Mouse (Mus musculus): ENCODE results near the gene Vwc2l. TPM values are rescaled to one million over a fixed set of nuclear protein-coding genes. Genes with fewer than 3 reads are reported as not detected.

The Vwc2l gene
- polyA plus RNA-seq (2015; fragmentation: Nextera tagmentation; extraction: Ambion mirVana), result 0.06 and 0.07 TPM in 2 replicates

- DNase-seq (ENCODE audit: low spot score) (peak; percentile 76), ATAC-seq (ENCODE audit: low FRiP score, low TSS enrichment) (no peak)
- Histone ChIP-seq H3K4me2 (replicated peaks; ENCODE audit: low read depth) (no peak within 1 kb of the TSS), H3K4me1 (replicated peaks; ENCODE audit: control insufficient read depth, insufficient read depth) (no peaks in the 10 kb centered on the region), H3K36me3 (ENCODE audit: control insufficient read depth, insufficient read depth, low read length) (no peaks in the 10 kb centered on the region), H3K4me3 (ENCODE audit: low read depth, low read length) (no peak within 1 kb of the TSS), H3K9ac (ENCODE audit: low read length) (no peak within 1 kb of the TSS), H3K27ac (replicated peaks) (no peak within 1 kb of the TSS), H3K9me3 (ENCODE audit: control insufficient read depth, low read length) (no peaks in the 10 kb centered on the region), H3K27me3 (ENCODE audit: control insufficient read depth, insufficient read depth, low read length) (no peaks in the 10 kb centered on the region)
- TF ChIP-seq CTCF (IDR thresholded peaks at IDR 0.05; ENCODE audit: low read depth) (no peak; the same call in 1 of the 2 replicates), EP300 (optimal IDR thresholded peaks at IDR 0.05) (no peak)
- WGBS, result 8% methylated on average over 13 of the region's 13 CpGs
These were observed at the start of gene Vwc2l for GRCm38 (mm10) chr1:70725655-70726066. Vwc2l (plus strand) TSS chr1:70725715.

GRCm38 (mm10) chr1:70692529-70692928, 33.0 kb upstream of the Vwc2l start:
- Histone ChIP-seq H3K4me1 (replicated peaks; ENCODE audit: control insufficient read depth, insufficient read depth) (no peaks in the 10 kb centered on the region), H3K27me3 (ENCODE audit: control insufficient read depth, insufficient read depth, low read length) (no peaks in the 10 kb centered on the region), H3K4me2 (replicated peaks; ENCODE audit: low read depth) (no peak overlapping the region), H3K9ac (ENCODE audit: low read length) (no peak overlapping the region), H3K4me3 (ENCODE audit: low read depth, low read length) (no peak overlapping the region), H3K9me3 (ENCODE audit: control insufficient read depth, low read length) (no peaks in the 10 kb centered on the region), H3K36me3 (ENCODE audit: control insufficient read depth, insufficient read depth, low read length) (no peaks in the 10 kb centered on the region), H3K27ac (replicated peaks) (no peak overlapping the region)
- no peak for TF ChIP-seq EP300 (optimal IDR thresholded peaks at IDR 0.05)
- no peak for DNase-seq (ENCODE audit: low spot score)
- WGBS, result 82% methylated on average over 2 of the region's 2 CpGs
- ATAC-seq (ENCODE audit: low FRiP score, low TSS enrichment), result no peak

GRCm38 (mm10) chr1:70700270-70700669, 25.2 kb upstream of the Vwc2l start:
- no peak for TF ChIP-seq CTCF (IDR thresholded peaks at IDR 0.05; ENCODE audit: low read depth)
- no peak for TF ChIP-seq EP300 (optimal IDR thresholded peaks at IDR 0.05)
- DNase-seq (ENCODE audit: low spot score) (no peak), ATAC-seq (ENCODE audit: low FRiP score, low TSS enrichment) (no peak)
- Histone ChIP-seq H3K4me3 (ENCODE audit: low read depth, low read length) (no peak overlapping the region), H3K27ac (replicated peaks) (no peak overlapping the region), H3K36me3 (ENCODE audit: control insufficient read depth, insufficient read depth, low read length) (no peaks in the 10 kb centered on the region), H3K4me1 (replicated peaks; ENCODE audit: control insufficient read depth, insufficient read depth) (no peaks in the 10 kb centered on the region), H3K9ac (ENCODE audit: low read length) (no peak overlapping the region), H3K27me3 (ENCODE audit: control insufficient read depth, insufficient read depth, low read length) (no peaks in the 10 kb centered on the region), H3K9me3 (ENCODE audit: control insufficient read depth, low read length) (no peaks in the 10 kb centered on the region), H3K4me2 (replicated peaks; ENCODE audit: low read depth) (no peak overlapping the region)
- 76% methylated on average over 5 of the region's 5 CpGs for WGBS

GRCm38 (mm10) chr1:70703934-70704333, 21.6 kb upstream of the Vwc2l start:
- no peak for DNase-seq (ENCODE audit: low spot score)
- Histone ChIP-seq H3K27ac (replicated peaks) (no peak overlapping the region), H3K36me3 (ENCODE audit: control insufficient read depth, insufficient read depth, low read length) (no peaks in the 10 kb centered on the region), H3K9me3 (ENCODE audit: control insufficient read depth, low read length) (no peaks in the 10 kb centered on the region), H3K4me1 (replicated peaks; ENCODE audit: control insufficient read depth, insufficient read depth) (no peaks in the 10 kb centered on the region), H3K4me3 (ENCODE audit: low read depth, low read length) (no peak overlapping the region), H3K9ac (ENCODE audit: low read length) (no peak overlapping the region), H3K4me2 (replicated peaks; ENCODE audit: low read depth) (no peak overlapping the region), H3K27me3 (ENCODE audit: control insufficient read depth, insufficient read depth, low read length) (no peaks in the 10 kb centered on the region)
- TF ChIP-seq CTCF (IDR thresholded peaks at IDR 0.05; ENCODE audit: low read depth) (no peak), EP300 (optimal IDR thresholded peaks at IDR 0.05) (no peak)
- ATAC-seq (ENCODE audit: low FRiP score, low TSS enrichment), result no peak
- WGBS, result 48% methylated on average over 3 of the region's 3 CpGs

- Histone ChIP-seq H3K4me1 (replicated peaks; ENCODE audit: control insufficient read depth, insufficient read depth) (no peaks in the 10 kb centered on the region), H3K36me3 (ENCODE audit: control insufficient read depth, insufficient read depth, low read length) (no peaks in the 10 kb centered on the region), H3K27me3 (ENCODE audit: control insufficient read depth, insufficient read depth, low read length) (no peaks in the 10 kb centered on the region), H3K9ac (ENCODE audit: low read length) (no peak overlapping the region), H3K4me3 (ENCODE audit: low read depth, low read length) (no peak overlapping the region), H3K4me2 (replicated peaks; ENCODE audit: low read depth) (no peak overlapping the region), H3K9me3 (ENCODE audit: control insufficient read depth, low read length) (no peaks in the 10 kb centered on the region), H3K27ac (replicated peaks) (no peak overlapping the region)
- no peak for ATAC-seq (ENCODE audit: low FRiP score, low TSS enrichment)
- DNase-seq (ENCODE audit: low spot score), result no peak
- no peak for TF ChIP-seq CTCF (IDR thresholded peaks at IDR 0.05; ENCODE audit: low read depth)
- no peak for TF ChIP-seq EP300 (optimal IDR thresholded peaks at IDR 0.05)
- WGBS, result 77% methylated on average over 3 of the region's 3 CpGs
These were observed 19.7 kb upstream of the Vwc2l start for GRCm38 (mm10) chr1:70705821-70706220.

GRCm38 (mm10) chr1:70725045-70725444, 470 bp upstream of the Vwc2l start:
- DNase-seq (ENCODE audit: low spot score), result no peak
- Histone ChIP-seq H3K4me3 (ENCODE audit: low read depth, low read length) (no peak overlapping the region), H3K36me3 (ENCODE audit: control insufficient read depth, insufficient read depth, low read length) (no peaks in the 10 kb centered on the region), H3K27ac (replicated peaks) (no peak overlapping the region), H3K9ac (ENCODE audit: low read length) (no peak overlapping the region), H3K4me1 (replicated peaks; ENCODE audit: control insufficient read depth, insufficient read depth) (no peaks in the 10 kb centered on the region), H3K4me2 (replicated peaks; ENCODE audit: low read depth) (no peak overlapping the region), H3K9me3 (ENCODE audit: control insufficient read depth, low read length) (no peaks in the 10 kb centered on the region), H3K27me3 (ENCODE audit: control insufficient read depth, insufficient read depth, low read length) (no peaks in the 10 kb centered on the region)
- 61% methylated on average over 5 of the region's 5 CpGs for WGBS
- ATAC-seq (ENCODE audit: low FRiP score, low TSS enrichment), result no peak
- TF ChIP-seq EP300 (optimal IDR thresholded peaks at IDR 0.05), result no peak
- TF ChIP-seq CTCF (IDR thresholded peaks at IDR 0.05; ENCODE audit: low read depth), result no peak
